Mouse (Mus musculus) liver, postnatal 0 days (tissue): ENCODE measurements around the gene Tnnc1.

Experiments used
- CTCF ChIP-seq: sonication (generic); IDR thresholded peaks from 2 replicates; pipeline ENCODE4 v1.5.1; 2016; ENCODE audit warnings: antibody characterized with exemption, low read depth
- EP300 ChIP-seq: IDR thresholded peaks from 2 replicates; pipeline ENCODE4 v1.6.1; 2016; ENCODE audit warnings: antibody characterized with exemption, low read depth, mild to moderate bottlenecking

DNA sequence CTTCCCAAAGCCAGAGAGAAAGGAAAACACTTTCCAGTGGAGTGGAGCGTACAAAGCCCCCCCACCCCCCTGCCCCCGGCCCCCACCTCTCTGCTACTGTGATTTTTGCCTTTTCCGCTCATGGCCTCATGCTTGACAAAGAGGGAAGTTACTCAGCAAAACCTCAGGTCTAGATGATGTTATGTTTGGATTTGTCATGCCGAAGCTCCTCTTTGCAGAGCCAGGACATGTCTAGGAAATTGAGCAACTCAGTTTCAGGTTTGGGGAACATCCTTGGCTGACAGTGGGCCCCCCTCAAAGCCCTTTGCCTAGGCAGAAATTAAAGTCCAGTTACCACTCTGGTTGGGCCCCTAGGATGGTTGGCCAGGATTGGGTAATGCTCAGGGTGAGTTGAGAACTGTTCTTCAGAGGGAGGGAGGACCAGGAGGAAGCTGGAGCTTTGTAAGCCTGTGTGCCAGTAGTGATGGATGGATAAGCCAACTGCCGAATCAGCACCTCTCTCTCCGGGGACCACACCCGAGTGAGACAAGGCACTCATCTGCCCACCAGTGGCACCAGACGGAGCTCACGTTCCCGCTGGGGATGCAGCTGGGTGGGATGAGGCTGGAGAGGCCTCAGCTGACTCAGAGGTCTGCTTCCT, 42.0 kb upstream of the Tnnc1 start:
- TF ChIP-seq EP300 (no peak), CTCF (no peak)
